Mouse (Mus musculus): ENCODE data around the gene Olfr159.

GRCm38 (mm10) chr4:43724764-43725163, 46.0 kb downstream of the Olfr159 start:
- no peak for TF ChIP-seq POLR2A (IDR thresholded peaks at IDR 0.05; ENCODE audit: borderline replicate concordance, insufficient read depth, low read length)
- peak; percentile 29; the same call in 1 of the 2 replicates for TF ChIP-seq CTCF (IDR thresholded peaks at IDR 0.05; ENCODE audit: borderline replicate concordance, insufficient read depth, low read depth, low read length)

All from cerebellum, adult 2 months (tissue).